Mouse (Mus musculus): ENCODE measurements around the gene Phc2.

- TF ChIP-seq POLR2A (IDR thresholded peaks at IDR 0.05; ENCODE audit: control insufficient read depth, low read depth, low read length) (no peak), CTCF (IDR thresholded peaks at IDR 0.05; ENCODE audit: control insufficient read depth, insufficient read depth, insufficient replicate concordance, low read depth, low read length) (no peak)
Observed at GRCm38 (mm10) chr4:128740878-128741277, 86.4 kb downstream of the Phc2 start.

All from testis, adult 2 months (tissue).